Mouse (Mus musculus) limb, embryonic 12.5 days (tissue): Measurements from ENCODE around the gene Gm20388. TPM values are rescaled to one million over a fixed set of nuclear protein-coding genes. Genes with fewer than 3 reads are reported as not detected.

Experiments used
- ATAC-seq: fragments of 200-750 bp; cut with Nextera tagmentation; 2 replicates; pipeline ENCODE4 v1.8.0; 2017; ENCODE audit warnings: low read depth, moderate TSS enrichment; ENCODE audit not compliant: insufficient number of reproducible peaks, insufficient read depth, low FRiP score, low TSS enrichment
- H3K27ac ChIP-seq: fragments of 300-500 bp; sonication (generic); 2 replicates; pipeline ENCODE4 v1.5.1; 2016; ENCODE audit warnings: mild to moderate bottlenecking, moderate library complexity
- H3K27me3 ChIP-seq: fragments of 300-500 bp; sonication (generic); 2 replicates; pipeline ENCODE4 v1.6.1; 2016; ENCODE audit warnings: mild to moderate bottlenecking, moderate library complexity
- H3K36me3 ChIP-seq: fragments of 300-500 bp; sonication (generic); 2 replicates; pipeline ENCODE4 v1.6.1; 2016; ENCODE audit warnings: mild to moderate bottlenecking, moderate library complexity
- H3K4me1 ChIP-seq: fragments of 300-500 bp; sonication (generic); replicated peaks from 2 replicates; pipeline ENCODE4 v1.6.1; 2016
- H3K4me2 ChIP-seq: fragments of 300-500 bp; sonication (generic); 2 replicates; pipeline ENCODE4 v1.6.1; 2016; ENCODE audit warnings: mild to moderate bottlenecking, moderate library complexity
- H3K4me3 ChIP-seq: fragments of 300-500 bp; sonication (generic); replicated peaks from 2 replicates; pipeline ENCODE4 v1.5.1; 2016; ENCODE audit warnings: mild to moderate bottlenecking
- H3K9ac ChIP-seq: fragments of 300-500 bp; sonication (generic); replicated peaks from 2 replicates; pipeline ENCODE4 v1.6.1; 2016; ENCODE audit warnings: mild to moderate bottlenecking, moderate library complexity
- H3K9me3 ChIP-seq: fragments of 300-500 bp; sonication (generic); 2 replicates; pipeline ENCODE4 v1.6.1; 2016; ENCODE audit warnings: mild to moderate bottlenecking, moderate library complexity
- WGBS: fragments of 180-500 bp; shearing (Covaris S2); methylation state at CpG from one replicate; pipeline ENCODE4 v1.1.7; 2016; 5-methylcytosine and 5-hydroxymethylcytosine counted together
- polyA plus RNA-seq: library from polyadenylated mRNA; unstranded; fragments of >200 nt; fragmentation: Nextera tagmentation; extraction: Ambion mirVana; gene quantifications from 2 replicates; pipeline ENCODE4 v1.2.1, GENCODE M21; 2016

The Gm20388 gene
- polyA plus RNA-seq, 1 experiment from 2014 or later: not detected

GRCm38 (mm10) chr8:122306660-122307399 is 2396.2 kb downstream of the Gm20388 start:
- H3K4me3 ChIP-seq: no peak overlapping the region
- no peak overlapping the region for H3K9ac ChIP-seq
- H3K9me3 ChIP-seq: no peaks in the 10 kb centered on the region
- peaks cover 11% of the 10 kb centered on the region; the same call in 1 of the 2 replicates for H3K4me1 ChIP-seq
- ATAC-seq: no peak
- H3K4me2 ChIP-seq: no peak overlapping the region
- no peak overlapping the region for H3K27ac ChIP-seq
- H3K27me3 ChIP-seq: no peaks in the 10 kb centered on the region
- 85% methylated on average over 26 of the region's 26 CpGs for WGBS
- no peaks in the 10 kb centered on the region for H3K36me3 ChIP-seq

DNA sequence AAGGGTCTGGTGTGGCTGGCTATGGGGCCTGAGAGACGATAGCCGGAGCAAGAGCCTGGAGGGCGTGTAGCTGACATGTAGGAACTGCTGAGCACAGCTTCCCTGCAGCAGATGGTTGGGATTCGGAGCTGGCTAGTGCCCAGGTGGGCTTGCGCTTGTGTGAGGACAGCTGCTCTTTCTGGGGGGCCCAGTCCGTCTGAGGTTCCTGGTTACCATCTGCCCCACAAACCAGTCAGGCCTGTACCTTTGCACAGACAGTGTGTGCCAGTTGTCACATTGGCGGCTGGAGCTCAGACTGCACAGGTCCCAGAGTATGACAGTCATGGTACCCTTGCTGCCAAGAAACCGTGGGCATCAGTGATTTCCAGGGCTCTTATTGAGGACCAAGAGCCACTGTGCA is 2397.2 kb downstream of the Gm20388 start:
- Histone ChIP-seq H3K9me3 (no peaks in the 10 kb centered on the region), H3K9ac (no peak overlapping the region), H3K27ac (no peak overlapping the region), H3K4me3 (no peak overlapping the region), H3K36me3 (no peaks in the 10 kb centered on the region), H3K4me2 (no peak overlapping the region), H3K4me1 (peaks cover 11% of the 10 kb centered on the region; the same call in 1 of the 2 replicates), H3K27me3 (no peaks in the 10 kb centered on the region)
- WGBS: 90% methylated on average over 8 of the region's 8 CpGs
- ATAC-seq: no peak

- no peak for ATAC-seq
- H3K27me3 ChIP-seq: no peaks in the 10 kb centered on the region
- WGBS: 90% methylated on average over 12 of the region's 12 CpGs
- H3K9me3 ChIP-seq: no peaks in the 10 kb centered on the region
- no peak overlapping the region for H3K9ac ChIP-seq
- no peaks in the 10 kb centered on the region for H3K36me3 ChIP-seq
- H3K4me2 ChIP-seq: no peak overlapping the region
- peaks cover 3% of the 10 kb centered on the region; the same call in 1 of the 2 replicates for H3K4me1 ChIP-seq
- H3K27ac ChIP-seq: no peak overlapping the region
- H3K4me3 ChIP-seq: no peak overlapping the region
Measured at GRCm38 (mm10) chr8:122309272-122309671, 2398.6 kb downstream of the Gm20388 start.

- Histone ChIP-seq H3K4me3 (no peak overlapping the region), H3K27ac (no peak overlapping the region), H3K4me2 (no peak overlapping the region), H3K9me3 (no peaks in the 10 kb centered on the region), H3K4me1 (0 out of 2 replicates have a peak, but pooled peaks cover 5% of the 10 kb centered on the region), H3K36me3 (no peaks in the 10 kb centered on the region), H3K9ac (no peak overlapping the region), H3K27me3 (no peaks in the 10 kb centered on the region)
- ATAC-seq: no peak
- WGBS: 85% methylated on average over 2 of the region's 2 CpGs
Measured at GRCm38 (mm10) chr8:122311115-122311514, 2400.5 kb downstream of the Gm20388 start.

DNA sequence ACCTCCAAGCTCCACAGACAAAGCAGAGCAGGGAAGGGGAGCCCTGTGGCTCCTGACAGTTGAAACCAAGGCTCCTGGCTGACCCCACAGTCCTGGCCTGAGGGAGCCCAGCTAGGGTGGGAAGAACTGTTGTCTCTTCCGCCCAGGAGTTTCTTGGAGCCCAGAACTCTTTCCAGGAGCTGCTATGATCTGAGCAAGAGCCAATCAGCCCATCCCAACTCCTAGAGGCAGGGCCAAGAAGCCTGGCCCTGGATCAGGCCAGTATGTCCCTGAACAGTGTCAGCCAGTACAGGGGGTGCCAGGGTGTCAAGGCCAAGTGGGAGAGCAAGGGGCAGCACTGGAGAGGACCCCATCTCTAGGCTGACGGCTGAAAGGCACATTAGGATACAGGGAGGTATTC is 2401.9 kb downstream of the Gm20388 start:
- no peaks in the 10 kb centered on the region for H3K36me3 ChIP-seq
- WGBS: 83% methylated on average over 2 of the region's 2 CpGs
- H3K27ac ChIP-seq: no peak overlapping the region
- H3K4me3 ChIP-seq: no peak overlapping the region
- 0 out of 2 replicates have a peak, but pooled peaks cover 5% of the 10 kb centered on the region for H3K4me1 ChIP-seq
- H3K27me3 ChIP-seq: no peaks in the 10 kb centered on the region; the same call in 1 of the 2 replicates
- H3K9me3 ChIP-seq: no peaks in the 10 kb centered on the region
- H3K9ac ChIP-seq: no peak overlapping the region
- H3K4me2 ChIP-seq: no peak overlapping the region
- ATAC-seq: no peak

DNA sequence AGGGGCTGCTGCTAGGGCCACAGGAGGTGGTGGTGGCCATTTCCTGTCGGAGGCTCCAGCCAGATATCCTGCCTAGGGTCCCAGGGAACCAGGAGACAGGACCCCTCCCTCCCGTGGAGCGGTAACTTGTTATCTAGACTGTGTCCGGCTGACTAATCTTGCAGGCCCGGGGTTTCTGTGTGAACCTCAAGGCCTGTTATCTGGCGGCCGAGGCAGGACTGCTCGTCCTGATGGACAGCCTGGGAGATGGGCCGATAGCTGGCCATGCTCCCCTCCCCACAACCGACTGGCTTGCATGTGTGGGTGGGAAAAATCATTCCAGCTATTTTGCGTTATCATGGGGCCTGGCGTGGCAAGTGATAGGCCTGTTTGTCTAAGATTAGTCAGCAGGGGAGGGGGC is 2402.7 kb downstream of the Gm20388 start:
- H3K4me2 ChIP-seq: no peak overlapping the region
- H3K36me3 ChIP-seq: no peaks in the 10 kb centered on the region
- no peak overlapping the region for H3K4me3 ChIP-seq
- no peak overlapping the region for H3K9ac ChIP-seq
- no peaks in the 10 kb centered on the region; the same call in 1 of the 2 replicates for H3K27me3 ChIP-seq
- H3K9me3 ChIP-seq: no peaks in the 10 kb centered on the region
- 0 out of 2 replicates have a peak, but pooled peaks cover 9% of the 10 kb centered on the region for H3K4me1 ChIP-seq
- 61% methylated on average over 12 of the region's 12 CpGs for WGBS
- ATAC-seq: no peak
- H3K27ac ChIP-seq: no peak overlapping the region

GRCm38 (mm10) chr8:122314899-122315496 is 2404.4 kb downstream of the Gm20388 start:
- Histone ChIP-seq H3K4me2 (no peak overlapping the region), H3K4me1 (0 out of 2 replicates have a peak, but pooled peaks cover 11% of the 10 kb centered on the region), H3K27me3 (no peaks in the 10 kb centered on the region; the same call in 1 of the 2 replicates), H3K4me3 (no peak overlapping the region), H3K9me3 (no peaks in the 10 kb centered on the region), H3K36me3 (no peaks in the 10 kb centered on the region), H3K9ac (no peak overlapping the region), H3K27ac (no peak overlapping the region)
- WGBS: 58% methylated on average over 13 of the region's 13 CpGs
- ATAC-seq: no peak

DNA sequence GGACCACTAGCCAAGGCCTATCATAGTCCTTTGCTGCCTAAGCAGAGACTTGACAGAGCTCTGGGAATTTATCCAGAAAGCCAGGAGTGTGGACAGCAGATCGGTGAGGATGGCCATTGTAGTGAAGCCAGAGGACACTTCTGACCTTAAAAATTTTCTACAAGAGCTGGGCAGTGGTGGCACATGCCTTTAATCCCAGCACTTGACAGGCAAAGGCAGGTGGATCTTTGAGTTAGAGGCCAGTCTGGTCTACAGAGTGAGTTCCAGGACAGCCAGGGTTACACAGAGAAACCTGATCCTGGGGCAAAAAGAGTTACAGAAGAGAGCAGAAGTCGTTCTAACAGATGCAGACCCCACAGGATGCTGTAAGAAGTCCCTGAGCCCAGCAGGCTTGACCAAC is 2405.8 kb downstream of the Gm20388 start:
- H3K9ac ChIP-seq: no peak overlapping the region
- 45% methylated on average over 2 of the region's 2 CpGs for WGBS
- 0 out of 2 replicates have a peak, but pooled peaks cover 14% of the 10 kb centered on the region for H3K4me1 ChIP-seq
- no peak overlapping the region for H3K4me2 ChIP-seq
- H3K27ac ChIP-seq: no peak overlapping the region
- peaks cover 4% of the 10 kb centered on the region for H3K27me3 ChIP-seq
- H3K36me3 ChIP-seq: no peaks in the 10 kb centered on the region
- no peak overlapping the region for H3K4me3 ChIP-seq
- no peak for ATAC-seq
- H3K9me3 ChIP-seq: no peaks in the 10 kb centered on the region

GRCm38 (mm10) chr8:122317918-122318475 is 2407.4 kb downstream of the Gm20388 start:
- Histone ChIP-seq H3K4me1 (0 out of 2 replicates have a peak, but pooled peaks cover 14% of the 10 kb centered on the region), H3K4me2 (no peak overlapping the region), H3K27ac (no peak overlapping the region), H3K27me3 (peaks cover 15% of the 10 kb centered on the region), H3K36me3 (no peaks in the 10 kb centered on the region), H3K9ac (0 out of 2 replicates have a peak overlapping the region, but pooled peaks have one; percentile 12), H3K9me3 (no peaks in the 10 kb centered on the region), H3K4me3 (no peak overlapping the region)
- 59% methylated on average over 8 of the region's 8 CpGs for WGBS
- no peak for ATAC-seq

- ATAC-seq: no peak
- H3K27ac ChIP-seq: no peak overlapping the region
Measured at GRCm38 (mm10) chr8:122319045-122319707, 2408.5 kb downstream of the Gm20388 start.

GRCm38 (mm10) chr8:122319708-122320075 is 2409.1 kb downstream of the Gm20388 start:
- Histone ChIP-seq H3K36me3 (no peaks in the 10 kb centered on the region), H3K9ac (no peak overlapping the region), H3K27me3 (peaks cover 15% of the 10 kb centered on the region), H3K4me3 (no peak overlapping the region), H3K27ac (no peak overlapping the region), H3K9me3 (no peaks in the 10 kb centered on the region), H3K4me2 (no peak overlapping the region), H3K4me1 (0 out of 2 replicates have a peak, but pooled peaks cover 21% of the 10 kb centered on the region)
- ATAC-seq: no peak
- 69% methylated on average over 7 of the region's 7 CpGs for WGBS

More at GRCm38 (mm10) chr8:122319045-122319707, 2408.5 kb downstream of the Gm20388 start:
- Histone ChIP-seq H3K9me3 (no peaks in the 10 kb centered on the region), H3K4me1 (0 out of 2 replicates have a peak, but pooled peaks cover 19% of the 10 kb centered on the region), H3K4me3 (no peak overlapping the region), H3K9ac (no peak overlapping the region), H3K4me2 (no peak overlapping the region), H3K36me3 (no peaks in the 10 kb centered on the region), H3K27me3 (peaks cover 15% of the 10 kb centered on the region)
- WGBS: 81% methylated on average over 11 of the region's 11 CpGs
